Mouse (Mus musculus) forebrain, embryonic 11.5 days (tissue): ENCODE data around the gene Hist1h4f. TPM values are rescaled to one million over a fixed set of nuclear protein-coding genes. Genes with fewer than 3 reads are reported as not detected.
"Not testable (repeated sequence)": the region's sequence is repeated elsewhere in the genome, so short reads cannot be mapped to it uniquely, and the experiment has no call there.

Experiments used
- ATAC-seq: fragments of 200-750 bp; cut with Nextera tagmentation; replicated peaks from 2 replicates; pipeline ENCODE4 v1.8.0; 2017; ENCODE audit warnings: moderate TSS enrichment; ENCODE audit not compliant: low FRiP score
- DNase-seq: peaks from one replicate; pipeline ENCODE4 v3.0.0-alpha.2; 2017; ENCODE audit warnings: low spot score
- H3K27ac ChIP-seq: fragments of 300-500 bp; sonication (generic); 2 replicates; pipeline ENCODE4 v1.5.1; 2014; ENCODE audit warnings: low read depth, low read length
- H3K27me3 ChIP-seq: fragments of 300-500 bp; sonication (generic); 2 replicates; pipeline ENCODE4 v1.6.1; 2014; ENCODE audit warnings: mild to moderate bottlenecking, low read length, mixed read lengths; ENCODE audit not compliant: control insufficient read depth, insufficient read depth
- H3K36me3 ChIP-seq: fragments of 300-500 bp; sonication (generic); 2 replicates; pipeline ENCODE4 v1.6.1; 2014; ENCODE audit warnings: mild to moderate bottlenecking, low read length, moderate library complexity, mixed read lengths; ENCODE audit not compliant: control insufficient read depth, insufficient read depth
- H3K4me1 ChIP-seq: fragments of 300-500 bp; sonication (generic); replicated peaks from 2 replicates; pipeline ENCODE4 v1.6.1; 2014; ENCODE audit warnings: low read length, mixed read lengths; ENCODE audit not compliant: control insufficient read depth, insufficient read depth
- H3K4me2 ChIP-seq: fragments of 300-500 bp; sonication (generic); 2 replicates; pipeline ENCODE4 v1.6.1; 2014; ENCODE audit warnings: low read depth, mild to moderate bottlenecking, low read length, moderate library complexity, mixed read lengths; ENCODE audit not compliant: severe bottlenecking
- H3K4me3 ChIP-seq: fragments of 300-500 bp; sonication (generic); 2 replicates; pipeline ENCODE4 v1.5.1; 2014; ENCODE audit warnings: low read depth, low read length
- H3K9ac ChIP-seq: fragments of 300-500 bp; sonication (generic); 2 replicates; pipeline ENCODE4 v1.6.1; 2014; ENCODE audit warnings: low read length
- H3K9me3 ChIP-seq: fragments of 300-500 bp; sonication (generic); 2 replicates; pipeline ENCODE4 v1.6.1; 2016; ENCODE audit warnings: low read length, mixed read lengths; ENCODE audit not compliant: control insufficient read depth
- WGBS: fragments of 180-500 bp; shearing (Covaris S2); extraction: QIAGEN DNeasy Blood & Tissue Kit; methylation state at CpG from one replicate; pipeline ENCODE4 v1.1.7; 2014; 5-methylcytosine and 5-hydroxymethylcytosine counted together
- polyA plus RNA-seq: library from polyadenylated mRNA; unstranded; fragments of >200 nt; fragmentation: Nextera tagmentation; extraction: Ambion mirVana; gene quantifications from 2 replicates; pipeline ENCODE4 v1.2.1, GENCODE M21; 2014

The Hist1h4f gene
- polyA plus RNA-seq, 1 experiment from 2014 or later = 1.2 TPM

- not testable (repeated sequence) for ATAC-seq, H3K27me3 ChIP-seq, H3K9me3 ChIP-seq, H3K4me1 ChIP-seq, H3K36me3 ChIP-seq
- Histone ChIP-seq H3K4me3 (peak overlapping the region; percentile 40), H3K4me2 (peak overlapping the region; percentile 53), H3K27ac (peak overlapping the region; percentile 94), H3K9ac (peak overlapping the region; percentile 68)
- DNase-seq = peak; percentile 41
- 6% methylated on average over 3 of the region's 3 CpGs for WGBS
Observed at GRCm38 (mm10) chr13:23542225-23542980, 9.0 kb downstream of the Hist1h4f start.

GRCm38 (mm10) chr13:23541497-23541896, 10.0 kb downstream of the Hist1h4f start:
- no peak for DNase-seq
- ATAC-seq = no peak
- Histone ChIP-seq H3K4me1 (no peaks in the 10 kb centered on the region; the same call in none of the 2 replicates), H3K36me3 (no peaks in the 10 kb centered on the region), H3K9ac (no peak overlapping the region), H3K9me3 (no peaks in the 10 kb centered on the region), H3K4me2 (no peak overlapping the region), H3K27ac (no peak overlapping the region), H3K4me3 (no peak overlapping the region), H3K27me3 (no peaks in the 10 kb centered on the region)
- WGBS = 76% methylated on average over 3 of the region's 3 CpGs

GRCm38 (mm10) chr13:23539821-23540220, 11.6 kb downstream of the Hist1h4f start:
- not testable (repeated sequence) for H3K36me3 ChIP-seq, H3K9me3 ChIP-seq, H3K9ac ChIP-seq, ATAC-seq, H3K4me3 ChIP-seq, H3K27ac ChIP-seq, H3K4me1 ChIP-seq, DNase-seq, H3K4me2 ChIP-seq, H3K27me3 ChIP-seq
- 77% methylated on average over 1 of the region's 1 CpGs for WGBS

- Histone ChIP-seq H3K27ac (no peak overlapping the region), H3K36me3 (no peaks in the 10 kb centered on the region), H3K4me2 (no peak overlapping the region), H3K9me3 (no peaks in the 10 kb centered on the region), H3K9ac (no peak overlapping the region), H3K4me3 (no peak overlapping the region), H3K27me3 (no peaks in the 10 kb centered on the region), H3K4me1 (no peaks in the 10 kb centered on the region; the same call in none of the 2 replicates)
- ATAC-seq (no peak), DNase-seq (peak; percentile 46)
- WGBS = 77% methylated on average over 5 of the region's 5 CpGs
Observed at GRCm38 (mm10) chr13:23538249-23538648, 13.2 kb downstream of the Hist1h4f start.

- no peaks in the 10 kb centered on the region for H3K27me3 ChIP-seq
- H3K9ac ChIP-seq = peak overlapping the region; percentile 16; the same call in 1 of the 2 replicates
- H3K27ac ChIP-seq = 0 out of 2 replicates have a peak overlapping the region, but pooled peaks have one; percentile 99
- H3K9me3 ChIP-seq = no peaks in the 10 kb centered on the region
- H3K4me3 ChIP-seq = peak overlapping the region; percentile 57; the same call in 1 of the 2 replicates
- DNase-seq (peak; percentile 50), ATAC-seq (no peak)
- 74% methylated on average over 3 of the region's 3 CpGs for WGBS
- no peaks in the 10 kb centered on the region for H3K36me3 ChIP-seq
- H3K4me1 ChIP-seq = peaks cover 3% of the 10 kb centered on the region
- H3K4me2 ChIP-seq = peak overlapping the region; percentile 76
Observed at GRCm38 (mm10) chr13:23537006-23537710, 14.3 kb downstream of the Hist1h4f start.

GRCm38 (mm10) chr13:23536076-23536822, 15.2 kb downstream of the Hist1h4f start:
- Histone ChIP-seq H3K27ac (peak overlapping the region; percentile 99), H3K9ac (peak overlapping the region; percentile 79), H3K27me3 (no peaks in the 10 kb centered on the region), H3K9me3 (no peaks in the 10 kb centered on the region), H3K36me3 (no peaks in the 10 kb centered on the region), H3K4me1 (peaks cover 3% of the 10 kb centered on the region), H3K4me2 (peak overlapping the region; percentile 76), H3K4me3 (peak overlapping the region; percentile 57)
- DNase-seq (peak; percentile 45), ATAC-seq (no peak)
- WGBS = 25% methylated on average over 7 of the region's 7 CpGs

GRCm38 (mm10) chr13:23535137-23536075, 16.0 kb downstream of the Hist1h4f start, which contains the start of gene Hist1h3g:
TSS of gene Hist1h3g (plus strand) at chr13:23535422.
- not testable (repeated sequence) for H3K27me3 ChIP-seq, H3K4me1 ChIP-seq, H3K9me3 ChIP-seq, H3K36me3 ChIP-seq
- DNase-seq = peak; percentile 94
- peak; percentile 89 for ATAC-seq
- Histone ChIP-seq H3K27ac (peak within 1 kb of the TSS; percentile 99), H3K9ac (peak within 1 kb of the TSS; percentile 96), H3K4me2 (peak within 1 kb of the TSS; percentile 76), H3K4me3 (peak within 1 kb of the TSS; percentile 57)
- WGBS = 1% methylated on average over 36 of the region's 62 CpGs
